Mouse (Mus musculus) NIH3T3 (cell line): ENCODE results near the gene H2-Ke6.
A peak's percentile ranks its signal among the peaks of the same experiment; 100 is the strongest.
"Not testable (repeated sequence)": the region's sequence is repeated elsewhere in the genome, so short reads cannot be mapped to it uniquely, and the experiment has no call there.

Experiments used
- DNase-seq: peaks from one replicate; pipeline ENCODE4 v3.0.0-alpha.2; 2012; ENCODE audit warnings: low read depth

Gene H2-Ke6

GRCm38 (mm10) chr17:33998697-33999096 is 29.2 kb downstream of the H2-Ke6 start:
- DNase-seq, result not testable (repeated sequence)

- not testable (repeated sequence) for DNase-seq
Measured at GRCm38 (mm10) chr17:33997025-33997424, 30.8 kb downstream of the H2-Ke6 start.

DNA sequence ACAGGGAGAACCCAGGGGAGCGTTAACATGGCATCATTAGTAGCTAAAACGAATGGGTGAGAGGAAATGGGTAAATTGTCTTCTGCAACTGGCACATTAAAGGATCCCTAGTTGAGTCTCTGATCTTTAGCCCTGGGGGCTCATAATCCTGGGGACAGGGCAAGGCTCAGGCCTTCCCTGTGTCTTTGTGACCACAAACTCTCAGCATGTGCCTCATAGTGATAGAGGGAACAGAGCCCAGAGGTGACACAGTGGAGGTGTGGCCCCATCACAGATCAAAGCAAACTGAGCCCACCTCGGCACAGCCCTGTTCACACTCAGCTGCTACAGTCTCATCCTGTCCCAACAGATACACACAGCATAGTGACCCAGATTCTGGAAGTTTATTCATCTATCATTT is 32.2 kb downstream of the H2-Ke6 start:
- no peak for DNase-seq

- DNase-seq, result no peak
Measured at GRCm38 (mm10) chr17:33994959-33995358, 32.9 kb downstream of the H2-Ke6 start.

GRCm38 (mm10) chr17:33991788-33992664 is 35.8 kb downstream of the H2-Ke6 start:
- DNase-seq, result peak; percentile 91

DNA sequence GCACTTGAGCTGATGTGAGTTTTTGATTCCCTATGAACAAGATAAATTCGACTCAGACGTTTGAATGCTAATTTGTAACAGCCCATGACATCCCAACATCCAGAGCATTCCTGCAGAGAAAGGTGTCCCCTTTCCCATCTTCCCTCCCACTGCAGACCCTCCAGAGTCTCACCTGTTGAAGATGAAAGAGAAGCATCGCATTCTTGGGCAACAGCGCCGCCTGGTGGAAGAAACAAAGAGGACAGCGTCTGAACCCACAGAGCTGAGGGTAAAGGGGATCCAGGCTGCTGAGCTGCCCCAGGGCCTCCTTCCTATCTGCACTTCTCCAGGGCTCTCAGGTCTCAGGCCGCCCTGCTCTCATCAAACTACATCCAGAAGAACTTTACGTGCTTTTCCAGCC is 45.7 kb downstream of the H2-Ke6 start:
- not testable (repeated sequence) for DNase-seq

DNA sequence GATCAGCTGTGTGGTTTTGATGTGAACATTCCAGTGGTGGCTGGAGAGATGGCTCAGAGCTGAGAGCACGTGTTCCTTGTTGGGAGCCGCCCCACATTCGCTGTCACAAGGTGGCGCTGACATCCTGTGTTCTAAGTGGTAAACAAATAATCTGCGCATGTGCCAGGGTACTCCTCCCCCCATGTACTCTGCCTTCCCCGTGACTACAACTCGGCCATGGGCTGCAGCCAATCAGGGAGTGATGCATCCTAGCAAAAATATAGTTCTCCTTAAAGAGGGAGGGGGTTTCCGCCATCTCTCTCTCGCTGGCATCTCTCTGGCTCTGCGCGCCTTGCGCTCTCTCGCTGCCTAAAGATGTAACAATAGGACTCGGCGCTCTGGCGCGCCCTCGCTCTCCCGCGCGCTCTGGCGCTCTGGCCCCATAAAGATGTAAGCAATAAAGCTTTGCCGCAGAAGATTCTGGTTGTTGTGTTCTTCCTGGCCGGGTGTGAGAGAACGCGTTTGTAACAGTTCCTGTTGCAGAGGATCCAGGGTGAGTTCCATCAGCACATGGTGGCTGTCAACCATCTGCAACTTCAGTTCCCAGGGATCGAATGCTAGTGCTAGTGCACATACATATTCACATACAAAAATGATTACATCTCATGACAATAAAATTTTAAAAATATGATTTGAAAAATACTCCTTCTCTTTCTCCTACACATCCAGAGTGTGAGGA is 46.5 kb downstream of the H2-Ke6 start:
- DNase-seq, result not testable (repeated sequence)

DNA sequence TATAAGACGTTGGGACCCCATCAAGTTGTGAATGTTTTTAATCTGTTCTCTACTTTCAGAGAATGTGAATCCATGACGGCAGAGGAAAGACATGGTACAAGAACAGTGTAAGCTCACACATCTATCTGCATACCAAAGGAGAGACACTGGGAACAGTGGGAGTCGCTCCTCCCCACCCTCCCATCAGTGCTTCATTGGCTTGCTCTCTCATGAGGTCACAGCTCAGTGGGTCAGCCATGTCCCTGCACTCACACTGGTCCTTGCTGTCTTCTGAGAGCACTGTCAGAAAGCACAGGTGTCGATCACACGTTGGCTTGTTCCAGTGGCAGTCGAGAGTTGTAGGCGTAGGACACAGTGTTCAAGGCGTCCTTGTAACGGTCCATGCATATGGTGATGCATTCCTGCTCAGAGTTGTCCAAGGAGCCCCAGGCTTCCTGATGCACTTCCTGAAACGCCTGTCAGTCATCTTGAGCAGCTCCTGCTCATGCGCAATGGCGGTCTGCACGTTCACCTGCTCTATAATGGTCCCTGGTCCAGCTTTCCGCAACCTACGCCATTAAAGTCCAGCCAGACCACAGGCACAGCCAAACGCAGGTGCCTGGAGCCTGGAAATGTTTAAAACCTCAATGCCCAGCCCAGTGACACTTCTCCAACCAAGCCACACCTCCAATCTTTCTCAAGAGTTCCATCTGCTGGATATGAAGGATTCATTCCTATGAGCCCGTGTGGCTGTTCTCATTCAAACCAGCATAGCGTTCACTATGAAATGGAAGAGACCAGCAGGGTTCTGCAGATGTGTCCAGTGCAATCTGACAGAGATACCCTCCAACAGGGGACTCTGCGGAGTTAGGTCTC is 47.5 kb downstream of the H2-Ke6 start:
- DNase-seq, result no peak

GRCm38 (mm10) chr17:33979512-33980050 is 48.3 kb downstream of the H2-Ke6 start:
- DNase-seq, result no peak

DNA sequence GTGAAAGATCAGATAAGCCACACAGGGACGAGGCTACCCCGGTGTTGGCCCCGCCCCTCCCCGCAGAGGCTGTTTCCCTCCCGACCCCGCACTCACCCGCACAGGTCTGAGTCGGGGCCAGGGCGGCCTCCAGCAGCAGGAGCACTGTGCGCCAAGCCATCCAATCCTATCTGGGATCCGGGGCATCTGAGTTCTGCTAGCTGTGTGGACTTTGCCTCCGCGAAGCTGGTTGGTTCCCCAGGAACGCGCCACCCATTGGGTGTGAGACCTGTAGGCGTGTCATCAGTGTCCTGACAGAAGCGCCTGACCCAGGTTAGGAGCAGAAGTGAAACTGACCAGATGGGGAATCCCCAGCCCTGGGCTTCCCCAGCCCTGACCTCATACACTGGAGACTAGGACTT is 49.2 kb downstream of the H2-Ke6 start:
- DNase-seq, result peak; percentile 60

- no peak for DNase-seq
Measured at GRCm38 (mm10) chr17:33977861-33978557, 49.9 kb downstream of the H2-Ke6 start.
